Mouse (Mus musculus): ENCODE data around the gene Cotl1.

The Cotl1 gene

GRCm38 (mm10) chr8:119838100-119838982, 2.0 kb downstream of the Cotl1 start:
- DNase-seq, result no peak

- DNase-seq, result peak; percentile 41 to 47
Observed at GRCm38 (mm10) chr8:119837553-119838071, 2.7 kb downstream of the Cotl1 start.

GRCm38 (mm10) chr8:119836831-119837230, 3.5 kb downstream of the Cotl1 start:
- no peak for DNase-seq

GRCm38 (mm10) chr8:119835270-119835669, 5.1 kb downstream of the Cotl1 start:
- peak; percentile 48 to 73 for DNase-seq

GRCm38 (mm10) chr8:119834676-119835075, 5.7 kb downstream of the Cotl1 start:
- no peak for DNase-seq

- no peak for DNase-seq
Observed at GRCm38 (mm10) chr8:119832931-119833330, 7.4 kb downstream of the Cotl1 start.

- DNase-seq, result no peak
Observed at GRCm38 (mm10) chr8:119832101-119832617, 8.2 kb downstream of the Cotl1 start.

- peak; percentile 74 to 80 for DNase-seq
Observed at GRCm38 (mm10) chr8:119831336-119831995, 8.9 kb downstream of the Cotl1 start.

GRCm38 (mm10) chr8:119830589-119830988, 9.8 kb downstream of the Cotl1 start:
- no peak for DNase-seq

GRCm38 (mm10) chr8:119829870-119830580, 10.3 kb downstream of the Cotl1 start:
- DNase-seq, result peak in 1 of 2 experiments; percentile 50

GRCm38 (mm10) chr8:119829420-119829819, 10.9 kb downstream of the Cotl1 start:
- DNase-seq, result peak in 1 of 2 experiments; percentile 25

- DNase-seq, result no peak
Observed at GRCm38 (mm10) chr8:119829015-119829414, 11.3 kb downstream of the Cotl1 start.

GRCm38 (mm10) chr8:119827721-119828153, 12.6 kb downstream of the Cotl1 start:
- no peak for DNase-seq

- DNase-seq, result no peak
Observed at GRCm38 (mm10) chr8:119826982-119827381, 13.4 kb downstream of the Cotl1 start.

- DNase-seq, result no peak
Observed at GRCm38 (mm10) chr8:119825950-119826730, 14.2 kb downstream of the Cotl1 start.

- no peak for DNase-seq
Observed at GRCm38 (mm10) chr8:119824809-119825273, 15.5 kb downstream of the Cotl1 start.

- peak in 1 of 2 experiments; percentile 30 for DNase-seq
Observed at GRCm38 (mm10) chr8:119824100-119824499, 16.2 kb downstream of the Cotl1 start.

GRCm38 (mm10) chr8:119823278-119823677, 17.1 kb downstream of the Cotl1 start:
- no peak for DNase-seq

GRCm38 (mm10) chr8:119821691-119822090, 18.7 kb downstream of the Cotl1 start:
- no peak for DNase-seq

- no peak for DNase-seq
Observed at GRCm38 (mm10) chr8:119819976-119820375, 20.4 kb downstream of the Cotl1 start.

GRCm38 (mm10) chr8:119819316-119819715, 21.0 kb downstream of the Cotl1 start:
- DNase-seq, result peak in 1 of 2 experiments; percentile 42

- DNase-seq, result no peak
Observed at GRCm38 (mm10) chr8:119817446-119817845, 22.9 kb downstream of the Cotl1 start.

All from cerebellum, postnatal 14 days (tissue).